Mouse (Mus musculus): ENCODE results near the gene Syngr2. TPM values are rescaled to one million over a fixed set of nuclear protein-coding genes. Genes with fewer than 3 reads are reported as not detected.

The Syngr2 gene
- total RNA-seq, 2 experiments from 2014 or later, result 11.6 to 14.0 TPM

DNA sequence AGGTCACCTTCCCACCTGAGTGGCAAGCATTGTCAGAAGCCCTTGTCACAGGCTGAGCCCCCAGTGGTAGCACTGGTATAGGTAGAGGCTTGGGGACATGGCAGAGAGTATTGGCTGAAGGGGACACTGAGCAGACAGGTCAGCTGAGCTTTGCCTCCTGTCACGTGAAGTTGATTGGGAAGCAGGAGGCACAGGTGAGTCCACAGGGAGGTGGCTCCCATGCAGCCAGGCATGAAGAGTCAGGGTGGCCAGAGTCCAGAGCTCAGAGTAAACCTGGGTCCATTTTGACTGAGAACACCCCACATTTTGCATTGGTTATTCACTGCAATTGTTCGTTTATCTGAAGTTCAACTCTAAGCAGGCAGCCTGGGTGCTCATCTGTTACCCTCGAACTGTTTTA is 43.4 kb downstream of the Syngr2 start:
- intact Hi-C loops (cut with DNase I), result no loop called here
- no peak for DNase-seq (ENCODE audit: low spot score in 2 of 2)

- no peak for DNase-seq (ENCODE audit: low spot score in 2 of 2)
- intact Hi-C loops (cut with DNase I), result no loop called here
Observed at GRCm38 (mm10) chr11:117854241-117854640, 44.8 kb downstream of the Syngr2 start.

- no peak for DNase-seq (ENCODE audit: low spot score in 2 of 2)
- intact Hi-C loops (cut with DNase I), result no loop called here
Observed at GRCm38 (mm10) chr11:117855360-117855759, 45.9 kb downstream of the Syngr2 start.

GRCm38 (mm10) chr11:117855975-117856374 is 46.5 kb downstream of the Syngr2 start:
- intact Hi-C loops (cut with DNase I), result no loop called here
- no peak for DNase-seq (ENCODE audit: low spot score in 2 of 2)

DNA sequence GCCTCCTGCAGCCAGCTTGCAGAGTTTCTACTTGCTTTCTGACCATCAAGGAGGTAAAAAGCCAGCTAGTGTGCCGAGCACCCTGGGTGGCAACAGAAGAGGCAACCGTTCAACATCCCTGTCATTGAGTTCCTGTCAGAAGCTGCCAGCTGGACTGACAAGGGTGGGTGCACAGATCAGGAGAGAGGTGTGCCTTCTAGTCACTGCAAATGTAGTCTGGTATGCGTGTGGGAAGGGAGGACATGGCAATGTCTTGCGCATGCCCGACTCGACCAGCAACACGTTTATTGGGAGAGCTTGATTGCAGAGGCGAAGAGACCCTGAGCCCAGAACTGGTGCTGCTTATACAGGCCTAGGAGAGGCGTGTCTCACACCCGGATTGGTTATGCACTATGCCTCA is 48.0 kb downstream of the Syngr2 start:
- intact Hi-C loops (cut with DNase I), result no loop called here
- no peak for DNase-seq (ENCODE audit: low spot score in 2 of 2)

- no peak for DNase-seq (ENCODE audit: low spot score in 2 of 2)
- intact Hi-C loops (cut with DNase I), result no loop called here
Observed at GRCm38 (mm10) chr11:117858392-117858791, 48.9 kb downstream of the Syngr2 start.

DNA sequence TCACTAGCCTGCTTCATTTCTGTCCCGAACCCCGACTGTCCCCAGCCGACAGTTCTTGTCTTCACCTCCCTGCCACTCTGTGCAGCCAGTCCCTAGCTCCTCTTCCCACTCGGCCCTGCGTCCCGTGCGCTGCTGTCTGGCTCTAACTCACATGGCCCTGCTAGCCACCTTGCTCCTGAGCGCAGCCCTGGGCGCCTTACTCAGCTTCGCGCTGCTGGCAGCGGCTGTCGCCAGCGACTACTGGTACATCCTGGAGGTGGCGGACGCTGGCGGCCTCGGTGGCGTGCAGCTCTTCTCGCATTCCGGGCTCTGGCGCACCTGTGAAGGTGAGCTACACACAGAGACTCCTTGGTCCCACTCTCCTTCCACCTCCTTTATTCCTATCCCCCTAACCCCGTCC is 51.1 kb downstream of the Syngr2 start, which contains the start of gene Tmem235:
Tmem235 (plus strand) TSS at position 152 of the 400 bp plus-strand sequence.
- no peak for DNase-seq (ENCODE audit: low spot score in 2 of 2)
- intact Hi-C loops (cut with DNase I), result no loop called here

GRCm38 (mm10) chr11:117863174-117863856 is 53.8 kb downstream of the Syngr2 start:
- intact Hi-C loops (cut with DNase I), result no loop called here
- DNase-seq (ENCODE audit: low spot score in 2 of 2), result no peak

Other genes with a start within 250 kb of the Syngr2 start
- 10 to 100 TPM; 53.4 to 55.2 TPM for gene Tnrc6c, start 155.4 kb upstream of the Syngr2 start, total RNA-seq (2021)
- gene Tmc8, start 27.6 kb upstream of the Syngr2 start, total RNA-seq (2021), result 1 to 10 TPM in 1 of 2 experiments, under 1 TPM in 1; 0.60 to 1.1 TPM
- 1 to 10 TPM; 4.2 to 6.2 TPM for gene Tmc6, start 27.5 kb upstream of the Syngr2 start, total RNA-seq (2021)
- under 1 TPM in 1 of 2 experiments, not detected in 1; 0.53 TPM for gene 6030468B19Rik, start 12.0 kb upstream of the Syngr2 start, total RNA-seq (2021)
- gene Gm20708, start within 50 bp of the Syngr2 start, total RNA-seq (2021), result 1 to 10 TPM; 1.7 to 2.4 TPM
- gene Afmid, start 16.3 kb downstream of the Syngr2 start, total RNA-seq (2021), result 1 to 10 TPM; 4.6 to 6.7 TPM
- gene Tk1, start 16.4 kb downstream of the Syngr2 start, total RNA-seq (2021), result under 1 TPM; 0.60 to 0.94 TPM
- 1 to 10 TPM in 1 of 2 experiments, under 1 TPM in 1; 0.62 to 1.2 TPM for gene Birc5, start 39.6 kb downstream of the Syngr2 start, total RNA-seq (2021)
- under 1 TPM in 1 of 2 experiments, not detected in 1; 0.23 TPM for gene Tmem235, start 51.1 kb downstream of the Syngr2 start, total RNA-seq (2021)
- gene Tha1, start 63.8 kb downstream of the Syngr2 start, total RNA-seq (2021), result 1 to 10 TPM; 3.8 to 4.0 TPM
- 1 to 10 TPM; 3.8 to 4.3 TPM for gene Socs3, start 160.4 kb downstream of the Syngr2 start, total RNA-seq (2021)
- gene Pgs1, start 176.6 kb downstream of the Syngr2 start, total RNA-seq (2021), result 10 to 100 TPM; 85.6 to 88.1 TPM

Measured in left cerebral cortex, postnatal 25 days (tissue).